Mouse (Mus musculus) hindbrain, embryonic 10.5 days (tissue): ENCODE measurements around the gene 5730596B20Rik. TPM values are rescaled to one million over a fixed set of nuclear protein-coding genes. Genes with fewer than 3 reads are reported as not detected.

Experiments used
- DNase-seq: peaks from one replicate; pipeline ENCODE4 v3.0.0-alpha.2; 2017; ENCODE audit warnings: low spot score
- H3K27ac ChIP-seq: fragments of 300-500 bp; sonication (generic); 2 replicates; pipeline ENCODE4 v1.5.1; 2016; ENCODE audit warnings: mild to moderate bottlenecking, moderate library complexity
- H3K27me3 ChIP-seq: fragments of 300-500 bp; sonication (generic); 2 replicates; pipeline ENCODE4 v1.6.1; 2016; ENCODE audit warnings: mild to moderate bottlenecking; ENCODE audit not compliant: poor library complexity, insufficient read depth, severe bottlenecking
- H3K36me3 ChIP-seq: fragments of 300-500 bp; sonication (generic); 2 replicates; pipeline ENCODE4 v1.6.1; 2016; ENCODE audit warnings: mild to moderate bottlenecking, moderate library complexity
- H3K4me1 ChIP-seq: fragments of 300-500 bp; sonication (generic); replicated peaks from 2 replicates; pipeline ENCODE4 v1.6.1; 2016; ENCODE audit warnings: mild to moderate bottlenecking
- H3K4me3 ChIP-seq: fragments of 300-500 bp; sonication (generic); 2 replicates; pipeline ENCODE4 v1.5.1; 2016; ENCODE audit warnings: mild to moderate bottlenecking, moderate library complexity
- H3K9me3 ChIP-seq: fragments of 300-500 bp; sonication (generic); 2 replicates; pipeline ENCODE4 v1.6.1; 2016; ENCODE audit warnings: mild to moderate bottlenecking, moderate library complexity
- WGBS: fragments of 180-500 bp; shearing (Covaris S2); methylation state at CpG from one replicate; pipeline ENCODE4 v1.1.7; 2016; 5-methylcytosine and 5-hydroxymethylcytosine counted together
- polyA plus RNA-seq: library from polyadenylated mRNA; unstranded; fragments of >200 nt; fragmentation: Nextera tagmentation; extraction: Ambion mirVana; gene quantifications from 2 replicates; pipeline ENCODE4 v1.2.1, GENCODE M21; 2016

5730596B20Rik gene
- 0.90 and 3.6 TPM in 2 replicates for polyA plus RNA-seq

GRCm38 (mm10) chr6:52177061-52177735 lies at the start of gene 5730596B20Rik:
Gene 5730596B20Rik (plus strand): TSS chr6:52177498.
- Histone ChIP-seq H3K4me1 (peaks cover 20% of the 10 kb centered on the region), H3K27me3 (peaks cover 100% of the 10 kb centered on the region), H3K4me3 (peak within 1 kb of the TSS; percentile 81), H3K36me3 (no peaks in the 10 kb centered on the region), H3K27ac (peak within 1 kb of the TSS; percentile 82), H3K9me3 (no peaks in the 10 kb centered on the region)
- under 1% methylated on average over 36 of the region's 36 CpGs for WGBS
- DNase-seq = peak; percentile 73

- Histone ChIP-seq H3K9me3 (no peaks in the 10 kb centered on the region), H3K4me1 (peaks cover 14% of the 10 kb centered on the region), H3K27me3 (no peaks in the 10 kb centered on the region), H3K4me3 (no peak overlapping the region), H3K27ac (no peak overlapping the region), H3K36me3 (no peaks in the 10 kb centered on the region)
- WGBS = 62% methylated on average over 9 of the region's 9 CpGs
- peak; percentile 31 for DNase-seq
These were observed 39.3 kb upstream of the 5730596B20Rik start for GRCm38 (mm10) chr6:52137841-52138535.

- H3K27ac ChIP-seq = no peak overlapping the region
These were observed 38.7 kb upstream of the 5730596B20Rik start for GRCm38 (mm10) chr6:52138576-52138975.

GRCm38 (mm10) chr6:52139115-52139514 lies 38.2 kb upstream of the 5730596B20Rik start:
- peaks cover 4% of the 10 kb centered on the region; the same call in 1 of the 2 replicates for H3K27me3 ChIP-seq
- 92% methylated on average over 5 of the region's 5 CpGs for WGBS
- H3K36me3 ChIP-seq = no peaks in the 10 kb centered on the region
- no peaks in the 10 kb centered on the region for H3K9me3 ChIP-seq
- no peak overlapping the region for H3K27ac ChIP-seq
- no peak for DNase-seq
- H3K4me1 ChIP-seq = peaks cover 14% of the 10 kb centered on the region
- H3K4me3 ChIP-seq = no peak overlapping the region

More at GRCm38 (mm10) chr6:52138576-52138975, 38.7 kb upstream of the 5730596B20Rik start:
- 74% methylated on average over 10 of the region's 10 CpGs for WGBS
- DNase-seq = no peak
- H3K4me3 ChIP-seq = no peak overlapping the region
- H3K9me3 ChIP-seq = no peaks in the 10 kb centered on the region
- H3K36me3 ChIP-seq = no peaks in the 10 kb centered on the region
- H3K27me3 ChIP-seq = peaks cover 3% of the 10 kb centered on the region; the same call in 1 of the 2 replicates
- peaks cover 14% of the 10 kb centered on the region for H3K4me1 ChIP-seq

GRCm38 (mm10) chr6:52150401-52150966 lies 26.8 kb upstream of the 5730596B20Rik start:
- no peaks in the 10 kb centered on the region for H3K9me3 ChIP-seq
- H3K4me1 ChIP-seq = 0 out of 2 replicates have a peak, but pooled peaks cover 5% of the 10 kb centered on the region
- no peak for DNase-seq
- H3K36me3 ChIP-seq = no peaks in the 10 kb centered on the region
- 6% methylated on average over 16 of the region's 16 CpGs for WGBS
- peaks cover 100% of the 10 kb centered on the region for H3K27me3 ChIP-seq
- H3K27ac ChIP-seq = no peak overlapping the region
- H3K4me3 ChIP-seq = peak overlapping the region; percentile 11; the same call in 1 of the 2 replicates

- H3K9me3 ChIP-seq = no peaks in the 10 kb centered on the region
- H3K4me3 ChIP-seq = no peak overlapping the region
- WGBS = 8% methylated on average over 4 of the region's 4 CpGs
- DNase-seq = no peak
- H3K36me3 ChIP-seq = no peaks in the 10 kb centered on the region
- H3K4me1 ChIP-seq = 0 out of 2 replicates have a peak, but pooled peaks cover 5% of the 10 kb centered on the region
- H3K27me3 ChIP-seq = peaks cover 100% of the 10 kb centered on the region
- no peak overlapping the region for H3K27ac ChIP-seq
These were observed 25.7 kb upstream of the 5730596B20Rik start for GRCm38 (mm10) chr6:52151571-52151970.

GRCm38 (mm10) chr6:52152226-52153193 lies 24.8 kb upstream of the 5730596B20Rik start:
- DNase-seq = peak; percentile 38
- Histone ChIP-seq H3K4me1 (0 out of 2 replicates have a peak, but pooled peaks cover 5% of the 10 kb centered on the region), H3K27ac (no peak overlapping the region), H3K4me3 (no peak overlapping the region), H3K9me3 (no peaks in the 10 kb centered on the region), H3K27me3 (peaks cover 100% of the 10 kb centered on the region), H3K36me3 (no peaks in the 10 kb centered on the region)
- WGBS = 3% methylated on average over 16 of the region's 16 CpGs

- no peak overlapping the region for H3K4me3 ChIP-seq
- peaks cover 100% of the 10 kb centered on the region for H3K27me3 ChIP-seq
- DNase-seq = peak; percentile 24
- WGBS = 1% methylated on average over 6 of the region's 6 CpGs
- H3K4me1 ChIP-seq = peaks cover 11% of the 10 kb centered on the region
- H3K36me3 ChIP-seq = no peaks in the 10 kb centered on the region
- H3K27ac ChIP-seq = no peak overlapping the region
- no peaks in the 10 kb centered on the region for H3K9me3 ChIP-seq
These were observed 24.0 kb upstream of the 5730596B20Rik start for GRCm38 (mm10) chr6:52153270-52153669.

GRCm38 (mm10) chr6:52154044-52154443 lies 23.3 kb upstream of the 5730596B20Rik start:
- WGBS = 6% methylated on average over 5 of the region's 5 CpGs
- peaks cover 100% of the 10 kb centered on the region for H3K27me3 ChIP-seq
- no peak overlapping the region for H3K27ac ChIP-seq
- H3K9me3 ChIP-seq = no peaks in the 10 kb centered on the region
- peaks cover 19% of the 10 kb centered on the region for H3K4me1 ChIP-seq
- no peaks in the 10 kb centered on the region for H3K36me3 ChIP-seq
- no peak overlapping the region for H3K4me3 ChIP-seq
- no peak for DNase-seq

GRCm38 (mm10) chr6:52155471-52155870 lies 21.8 kb upstream of the 5730596B20Rik start:
- 47% methylated on average over 3 of the region's 3 CpGs for WGBS
- Histone ChIP-seq H3K36me3 (no peaks in the 10 kb centered on the region), H3K27ac (no peak overlapping the region), H3K27me3 (peaks cover 100% of the 10 kb centered on the region), H3K4me1 (peaks cover 32% of the 10 kb centered on the region), H3K4me3 (no peak overlapping the region), H3K9me3 (no peaks in the 10 kb centered on the region)
- DNase-seq = no peak

GRCm38 (mm10) chr6:52156551-52157200 lies 20.6 kb upstream of the 5730596B20Rik start:
- Histone ChIP-seq H3K36me3 (no peaks in the 10 kb centered on the region), H3K9me3 (no peaks in the 10 kb centered on the region), H3K27me3 (peaks cover 100% of the 10 kb centered on the region), H3K27ac (no peak overlapping the region), H3K4me1 (peaks cover 32% of the 10 kb centered on the region), H3K4me3 (no peak overlapping the region)
- WGBS = 2% methylated on average over 20 of the region's 20 CpGs
- peak; percentile 35 for DNase-seq
